Mouse (Mus musculus) large intestine, adult 2 months (tissue): ENCODE measurements around the gene Gfm1. TPM values are rescaled to one million over a fixed set of nuclear protein-coding genes. Genes with fewer than 3 reads are reported as not detected.

ENCODE experiments used
- DNase-seq: peaks from one replicate; pipeline ENCODE4 v3.0.0-alpha.2; 2012; ENCODE audit warnings: low read depth, low spot score
- WGBS: fragments of 180-500 bp; shearing (Covaris S2); methylation state at CpG from one replicate; pipeline ENCODE4 v1.1.7; 2018; 5-methylcytosine and 5-hydroxymethylcytosine counted together
- polyA plus RNA-seq: library from polyadenylated mRNA; depleted of rRNA; stranded (reverse); fragments of >200 nt; gene quantifications from 2 replicates; pipeline ENCODE4 v1.2.3, GENCODE M21; 2012; rRNA removed

Gfm1 gene
- polyA plus RNA-seq, 1 experiment = 18.2 TPM

GRCm38 (mm10) chr3:67492086-67492869 lies 62.4 kb downstream of the Gfm1 start:
- no peak for DNase-seq
- WGBS = 82% methylated on average over 8 of the region's 8 CpGs

DNA sequence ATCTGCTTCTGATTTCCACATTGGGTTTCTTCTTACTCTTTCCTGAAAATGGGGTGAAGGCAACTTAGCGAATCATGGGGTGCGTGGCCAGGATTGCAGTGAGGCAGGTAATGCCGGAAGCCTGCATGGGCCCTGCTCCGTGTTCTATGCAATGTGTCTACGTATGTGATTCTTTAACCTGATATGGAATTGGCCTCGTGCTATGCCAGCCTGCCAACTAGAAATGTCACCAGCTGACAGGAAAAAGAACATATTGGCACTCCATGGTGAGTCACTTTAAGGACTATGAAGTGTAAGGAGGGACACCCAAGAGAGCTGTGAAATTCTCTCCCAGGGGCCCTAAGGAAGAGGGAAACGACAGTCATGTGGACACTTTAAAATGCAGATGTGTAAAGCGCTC lies 63.2 kb downstream of the Gfm1 start:
- 83% methylated on average over 8 of the region's 8 CpGs for WGBS
- DNase-seq = no peak

GRCm38 (mm10) chr3:67496310-67496709 lies 66.4 kb downstream of the Gfm1 start:
- no peak for DNase-seq
- WGBS = 84% methylated on average over 10 of the region's 10 CpGs

GRCm38 (mm10) chr3:67497998-67498397 lies 68.1 kb downstream of the Gfm1 start:
- WGBS = 63% methylated on average over 2 of the region's 2 CpGs
- DNase-seq = no peak

- DNase-seq = no peak
- WGBS = 87% methylated on average over 8 of the region's 8 CpGs
Measured at GRCm38 (mm10) chr3:67498773-67499405, 69.0 kb downstream of the Gfm1 start.

GRCm38 (mm10) chr3:67499406-67499791 lies 69.5 kb downstream of the Gfm1 start:
- WGBS = 85% methylated on average over 4 of the region's 4 CpGs
- DNase-seq = no peak

DNA sequence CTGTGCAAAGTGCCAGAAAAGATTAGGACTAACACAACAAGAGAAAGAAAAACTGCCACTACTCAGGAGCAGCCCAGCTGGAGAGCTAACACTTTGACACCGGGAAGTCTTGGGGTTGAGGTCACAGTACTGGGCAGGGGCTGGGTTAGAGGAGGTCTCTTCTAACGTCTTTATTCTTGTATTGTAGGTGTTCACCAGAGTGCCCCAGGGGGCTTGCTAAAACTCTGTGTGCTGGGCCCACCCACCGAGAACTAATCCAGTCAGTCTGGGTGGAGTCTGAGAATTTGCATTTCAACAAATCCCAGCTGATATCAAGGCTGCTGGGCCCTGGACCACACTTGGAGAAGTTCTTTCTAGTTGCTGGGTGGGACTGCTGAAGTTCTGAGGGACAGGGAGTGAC lies 74.0 kb downstream of the Gfm1 start:
- no peak for DNase-seq
- 33% methylated on average over 3 of the region's 3 CpGs for WGBS

DNA sequence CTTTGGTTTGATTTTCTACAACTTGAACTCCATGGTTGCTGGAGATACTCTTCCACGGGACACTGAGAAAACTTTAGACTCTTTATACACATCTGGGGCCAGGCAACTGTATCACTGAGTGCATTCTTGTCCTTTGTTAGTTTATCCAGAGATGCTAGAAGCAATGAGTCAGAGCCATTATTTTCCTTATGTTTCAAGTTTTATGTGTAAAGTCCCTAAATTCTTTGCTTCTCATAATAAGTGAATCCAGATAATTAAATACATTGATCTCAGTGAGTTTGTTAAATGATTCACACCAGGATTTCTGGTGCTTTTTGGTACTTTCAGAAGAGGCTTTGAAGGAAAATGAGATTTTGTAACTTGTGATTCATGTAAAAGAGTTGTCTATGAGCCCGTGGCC lies 75.4 kb downstream of the Gfm1 start:
- DNase-seq = no peak
- 73% methylated on average over 2 of the region's 2 CpGs for WGBS

- 78% methylated on average over 10 of the region's 10 CpGs for WGBS
- DNase-seq = no peak
Measured at GRCm38 (mm10) chr3:67508216-67508892, 78.5 kb downstream of the Gfm1 start.

DNA sequence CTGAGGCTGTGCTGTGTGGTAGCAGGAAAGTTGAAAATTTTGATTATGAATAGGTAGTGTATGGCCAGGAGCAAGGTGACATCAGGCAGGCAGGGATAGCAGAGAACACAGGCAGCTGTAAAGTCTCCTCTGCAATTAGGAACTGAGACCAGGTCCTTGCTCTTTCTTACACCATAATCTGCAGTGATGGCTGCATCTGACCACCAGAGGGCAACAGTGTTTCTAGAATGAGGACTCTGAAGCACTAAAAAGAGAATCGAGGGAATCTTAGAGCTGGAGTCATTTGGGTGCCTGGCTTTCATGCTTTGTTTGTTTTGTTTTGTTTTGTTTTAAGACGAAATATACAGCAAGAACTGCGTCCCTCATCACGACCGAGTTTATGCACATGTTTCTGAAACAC lies 82.9 kb downstream of the Gfm1 start:
- WGBS = 0% methylated on average over 5 of the region's 5 CpGs
- DNase-seq = peak; percentile 45

- no peak for DNase-seq
- 5% methylated on average over 40 of the region's 40 CpGs for WGBS
Measured at GRCm38 (mm10) chr3:67514801-67515273, 84.9 kb downstream of the Gfm1 start.

DNA sequence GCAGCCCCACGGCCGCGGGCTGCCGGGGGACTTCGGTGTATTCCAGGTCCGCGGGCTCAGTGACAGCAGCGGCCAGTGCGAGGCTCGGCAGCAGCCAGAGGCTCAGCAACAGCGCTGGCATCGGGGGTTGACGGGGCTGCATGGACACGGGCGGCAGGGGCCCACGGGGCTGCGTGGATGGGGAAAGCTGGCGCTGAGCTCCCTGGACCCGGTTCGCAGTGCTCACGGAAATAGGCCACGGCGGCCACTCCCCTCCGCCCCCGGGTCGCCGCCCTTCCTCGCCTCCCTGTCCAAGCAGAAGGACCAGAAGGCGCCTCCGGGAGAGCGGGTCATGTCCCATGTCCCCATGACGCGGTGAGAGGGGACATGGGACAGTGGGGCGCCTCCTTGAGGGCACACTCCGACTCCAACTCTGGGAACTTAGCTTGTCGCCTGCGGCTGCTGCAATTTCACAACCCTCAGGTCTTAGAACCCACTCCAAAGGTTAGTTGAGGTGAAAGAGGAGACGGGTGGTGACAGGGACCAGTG lies 85.4 kb downstream of the Gfm1 start, which contains the start of gene Rarres1:
TSS of gene Rarres1 (minus strand) at position 250 of the 528 bp plus-strand sequence.
- no peak for DNase-seq
- WGBS = under 1% methylated on average over 38 of the region's 38 CpGs

DNA sequence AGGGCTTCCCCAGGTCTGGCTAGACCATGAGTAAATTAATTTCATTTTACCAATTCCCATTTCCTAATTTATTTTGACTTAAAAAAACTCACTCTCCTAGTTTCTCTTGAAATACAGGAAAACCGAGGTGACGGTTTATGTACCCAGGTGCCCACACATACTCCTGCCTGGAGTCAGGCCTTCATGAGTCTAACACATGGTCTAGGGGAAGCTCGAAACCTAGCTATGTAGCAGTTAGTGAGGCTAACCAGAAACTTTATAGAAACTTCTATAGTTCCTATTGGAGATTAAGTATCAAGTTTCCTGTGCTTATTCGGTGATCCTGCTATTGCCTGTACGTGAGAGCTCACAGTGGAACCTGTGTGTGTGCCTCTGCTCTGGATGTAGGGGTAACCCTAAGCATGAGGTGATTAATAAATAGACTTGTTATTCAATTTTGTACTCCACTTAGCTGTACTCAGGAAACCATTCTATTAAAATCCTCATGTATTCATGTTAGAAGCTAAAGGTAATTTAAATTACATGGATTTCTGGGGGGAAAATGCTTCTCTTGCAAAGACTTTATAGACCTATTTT lies 90.8 kb downstream of the Gfm1 start:
- 85% methylated on average over 5 of the region's 5 CpGs for WGBS
- no peak for DNase-seq

DNA sequence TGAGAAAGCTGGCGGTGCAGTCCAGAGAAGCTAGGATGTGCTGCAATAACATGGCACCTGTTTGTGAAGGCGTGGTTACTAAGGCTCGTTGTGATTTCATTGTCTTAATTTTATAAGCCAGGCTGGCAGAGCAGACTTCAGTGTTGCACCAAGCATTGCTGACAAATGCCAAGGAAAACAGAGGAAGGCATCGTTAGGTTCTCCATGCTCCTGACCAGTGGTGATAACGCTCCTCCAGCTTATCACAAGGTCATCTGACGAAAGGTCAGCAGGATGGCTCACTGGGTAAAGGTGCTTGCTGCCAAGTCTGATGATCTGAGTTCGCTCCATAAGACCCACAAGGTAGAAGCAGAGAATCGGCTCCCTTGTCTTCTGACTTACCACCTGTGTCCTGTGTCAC lies 92.8 kb downstream of the Gfm1 start:
- DNase-seq = no peak
- WGBS = 55% methylated on average over 8 of the region's 8 CpGs

GRCm38 (mm10) chr3:67524768-67525167 lies 94.9 kb downstream of the Gfm1 start:
- DNase-seq = no peak
- WGBS = 59% methylated on average over 6 of the region's 6 CpGs

Other genes starting within 250 kb of the Gfm1 start
- 0.12 TPM in 1 of 2 replicates, not detected in the other for gene Mlf1, start 56.0 kb upstream of the Gfm1 start, polyA plus RNA-seq
- not detected in 2 replicates for gene Gm17402, start 54.9 kb upstream of the Gfm1 start, polyA plus RNA-seq
- 33.1 and 34.9 TPM in 2 replicates for gene Lxn, start 33.8 kb downstream of the Gfm1 start, polyA plus RNA-seq
- 0.99 and 1.7 TPM in 2 replicates for gene Rarres1, start 85.4 kb downstream of the Gfm1 start, polyA plus RNA-seq
- 22.8 and 27.3 TPM in 2 replicates for gene Mfsd1, start 152.6 kb downstream of the Gfm1 start, polyA plus RNA-seq